Mouse (Mus musculus) midbrain, embryonic 13.5 days (tissue): Measurements from ENCODE around the gene Prkag3. TPM values are rescaled to one million over a fixed set of nuclear protein-coding genes. Genes with fewer than 3 reads are reported as not detected.

ENCODE experiments used
- ATAC-seq: fragments of 200-750 bp; cut with Nextera tagmentation; 2 replicates; pipeline ENCODE4 v1.8.0; 2017; ENCODE audit warnings: mild to moderate bottlenecking, moderate TSS enrichment, moderate library complexity
- H3K27ac ChIP-seq: fragments of 300-500 bp; sonication (generic); 2 replicates; pipeline ENCODE4 v1.5.1; 2015; ENCODE audit warnings: inconsistent platforms, mild to moderate bottlenecking, moderate library complexity
- H3K27me3 ChIP-seq: fragments of 300-500 bp; sonication (generic); 2 replicates; pipeline ENCODE4 v1.6.1; 2015; ENCODE audit warnings: mild to moderate bottlenecking, inconsistent platforms
- H3K36me3 ChIP-seq: fragments of 300-500 bp; sonication (generic); 2 replicates; pipeline ENCODE4 v1.6.1; 2015; ENCODE audit warnings: mild to moderate bottlenecking, inconsistent platforms
- H3K4me1 ChIP-seq: fragments of 300-500 bp; sonication (generic); replicated peaks from 2 replicates; pipeline ENCODE4 v1.6.1; 2015; ENCODE audit warnings: inconsistent platforms
- H3K4me2 ChIP-seq: fragments of 300-500 bp; sonication (generic); replicated peaks from 2 replicates; pipeline ENCODE4 v1.6.1; 2015; ENCODE audit warnings: moderate library complexity, mild to moderate bottlenecking, inconsistent platforms
- H3K4me3 ChIP-seq: fragments of 300-500 bp; sonication (generic); replicated peaks from 2 replicates; pipeline ENCODE4 v1.5.1; 2015; ENCODE audit warnings: mild to moderate bottlenecking, inconsistent platforms
- H3K9ac ChIP-seq: fragments of 300-500 bp; sonication (generic); replicated peaks from 2 replicates; pipeline ENCODE4 v1.6.1; 2015; ENCODE audit warnings: mild to moderate bottlenecking, inconsistent platforms
- H3K9me3 ChIP-seq: fragments of 300-500 bp; sonication (generic); 2 replicates; pipeline ENCODE4 v1.6.1; 2016; ENCODE audit warnings: mild to moderate bottlenecking, inconsistent platforms
- WGBS: fragments of 180-500 bp; shearing (Covaris S2); methylation state at CpG from one replicate; pipeline ENCODE4 v1.1.7; 2015; 5-methylcytosine and 5-hydroxymethylcytosine counted together
- polyA plus RNA-seq: library from polyadenylated mRNA; unstranded; fragments of >200 nt; fragmentation: Nextera tagmentation; extraction: Ambion mirVana; gene quantifications from 2 replicates; pipeline ENCODE4 v1.2.1, GENCODE M21; 2015

Gene Prkag3
- 0.08 TPM in 1 of 2 replicates, not detected in the other for polyA plus RNA-seq

- peak within 1 kb of the TSS; percentile 13; the same call in 1 of the 2 replicates for H3K4me3 ChIP-seq
- 10% methylated on average over 30 of the region's 30 CpGs for WGBS
- peak; percentile 60; the same call in 1 of the 2 replicates for ATAC-seq
These were observed at the start of gene Prkag3 for GRCm38 (mm10) chr1:74748643-74749271. Gene Prkag3, minus strand, starts transcription at chr1:74749221.

GRCm38 (mm10) chr1:74797459-74797858 lies 48.4 kb upstream of the Prkag3 start:
- peaks cover 89% of the 10 kb centered on the region for H3K27me3 ChIP-seq
- ATAC-seq: peak; percentile 74
- H3K9me3 ChIP-seq: no peaks in the 10 kb centered on the region
- no peak overlapping the region for H3K27ac ChIP-seq
- no peak overlapping the region for H3K4me2 ChIP-seq
- peaks cover 61% of the 10 kb centered on the region for H3K4me1 ChIP-seq
- 5% methylated on average over 5 of the region's 5 CpGs for WGBS
- no peak overlapping the region for H3K9ac ChIP-seq
- no peak overlapping the region for H3K4me3 ChIP-seq
- H3K36me3 ChIP-seq: no peaks in the 10 kb centered on the region

More at GRCm38 (mm10) chr1:74748643-74749271, at the start of gene Prkag3:
- H3K36me3 ChIP-seq: no peaks in the 10 kb centered on the region
- no peaks in the 10 kb centered on the region for H3K9me3 ChIP-seq
- H3K27me3 ChIP-seq: peaks cover 22% of the 10 kb centered on the region
- H3K27ac ChIP-seq: no peak within 1 kb of the TSS
- peak within 1 kb of the TSS; percentile 43 for H3K4me2 ChIP-seq
- 0 out of 2 replicates have a peak within 1 kb of the TSS, but pooled peaks have one; percentile 7 for H3K9ac ChIP-seq
- 0 out of 2 replicates have a peak, but pooled peaks cover 4% of the 10 kb centered on the region for H3K4me1 ChIP-seq

GRCm38 (mm10) chr1:74795145-74795529 lies 46.1 kb upstream of the Prkag3 start:
- Histone ChIP-seq H3K36me3 (no peaks in the 10 kb centered on the region), H3K27ac (no peak overlapping the region), H3K4me2 (peak overlapping the region; percentile 54), H3K4me1 (peaks cover 68% of the 10 kb centered on the region), H3K9ac (no peak overlapping the region), H3K27me3 (peaks cover 90% of the 10 kb centered on the region), H3K9me3 (no peaks in the 10 kb centered on the region), H3K4me3 (peak overlapping the region; percentile 25; the same call in 1 of the 2 replicates)
- ATAC-seq: no peak
- WGBS: 3% methylated on average over 9 of the region's 11 CpGs

GRCm38 (mm10) chr1:74794487-74795144 lies 45.6 kb upstream of the Prkag3 start:
- Histone ChIP-seq H3K4me1 (peaks cover 72% of the 10 kb centered on the region), H3K36me3 (no peaks in the 10 kb centered on the region), H3K27me3 (peaks cover 90% of the 10 kb centered on the region), H3K27ac (no peak overlapping the region), H3K4me3 (peak overlapping the region; percentile 25), H3K4me2 (peak overlapping the region; percentile 54), H3K9ac (peak overlapping the region; percentile 36; the same call in 1 of the 2 replicates), H3K9me3 (no peaks in the 10 kb centered on the region)
- peak; percentile 29; the same call in 1 of the 2 replicates for ATAC-seq
- under 1% methylated on average over 35 of the region's 38 CpGs for WGBS

GRCm38 (mm10) chr1:74792831-74793660 lies 44.0 kb upstream of the Prkag3 start:
- Histone ChIP-seq H3K4me2 (no peak overlapping the region), H3K4me1 (peaks cover 71% of the 10 kb centered on the region), H3K4me3 (no peak overlapping the region), H3K36me3 (no peaks in the 10 kb centered on the region), H3K9me3 (no peaks in the 10 kb centered on the region), H3K27me3 (peaks cover 91% of the 10 kb centered on the region), H3K9ac (no peak overlapping the region), H3K27ac (no peak overlapping the region)
- WGBS: 10% methylated on average over 19 of the region's 19 CpGs
- no peak for ATAC-seq

GRCm38 (mm10) chr1:74791249-74791648 lies 42.2 kb upstream of the Prkag3 start, which contains the start of gene Wnt10a:
Gene Wnt10a, plus strand, starts transcription at chr1:74791516.
- no peak for ATAC-seq
- WGBS: under 1% methylated on average over 11 of the region's 11 CpGs
- H3K4me3 ChIP-seq: peak within 1 kb of the TSS; percentile 30
- H3K36me3 ChIP-seq: no peaks in the 10 kb centered on the region
- H3K27ac ChIP-seq: no peak within 1 kb of the TSS
- H3K9ac ChIP-seq: peak within 1 kb of the TSS; percentile 51; the same call in 1 of the 2 replicates
- H3K4me2 ChIP-seq: peak within 1 kb of the TSS; percentile 56
- H3K9me3 ChIP-seq: no peaks in the 10 kb centered on the region
- H3K4me1 ChIP-seq: peaks cover 53% of the 10 kb centered on the region
- peaks cover 99% of the 10 kb centered on the region for H3K27me3 ChIP-seq

GRCm38 (mm10) chr1:74790095-74790494 lies 41.1 kb upstream of the Prkag3 start:
- Histone ChIP-seq H3K9me3 (no peaks in the 10 kb centered on the region), H3K27ac (no peak overlapping the region), H3K27me3 (peaks cover 97% of the 10 kb centered on the region), H3K4me1 (peaks cover 44% of the 10 kb centered on the region), H3K4me3 (no peak overlapping the region), H3K36me3 (no peaks in the 10 kb centered on the region), H3K9ac (no peak overlapping the region), H3K4me2 (no peak overlapping the region)
- no peak for ATAC-seq
- WGBS: 3% methylated on average over 3 of the region's 3 CpGs

- Histone ChIP-seq H3K4me2 (no peak overlapping the region), H3K27ac (no peak overlapping the region), H3K4me1 (peaks cover 39% of the 10 kb centered on the region), H3K9me3 (no peaks in the 10 kb centered on the region), H3K9ac (no peak overlapping the region), H3K4me3 (no peak overlapping the region), H3K27me3 (peaks cover 97% of the 10 kb centered on the region), H3K36me3 (no peaks in the 10 kb centered on the region)
- WGBS: 19% methylated on average over 6 of the region's 6 CpGs
- ATAC-seq: no peak
These were observed 39.7 kb upstream of the Prkag3 start for GRCm38 (mm10) chr1:74788603-74789176.

- 6% methylated on average over 7 of the region's 7 CpGs for WGBS
These were observed 38.8 kb upstream of the Prkag3 start for GRCm38 (mm10) chr1:74787846-74788245.

GRCm38 (mm10) chr1:74784041-74784759 lies 35.2 kb upstream of the Prkag3 start:
- H3K9ac ChIP-seq: no peak overlapping the region; the same call in 1 of the 2 replicates
- peak; percentile 50 for ATAC-seq
- H3K36me3 ChIP-seq: no peaks in the 10 kb centered on the region
- H3K27me3 ChIP-seq: peaks cover 92% of the 10 kb centered on the region
- H3K4me1 ChIP-seq: peaks cover 25% of the 10 kb centered on the region
- under 1% methylated on average over 67 of the region's 67 CpGs for WGBS
- H3K4me3 ChIP-seq: peak overlapping the region; percentile 42
- peak overlapping the region; percentile 65 for H3K4me2 ChIP-seq
- H3K9me3 ChIP-seq: no peaks in the 10 kb centered on the region
- H3K27ac ChIP-seq: no peak overlapping the region

More at GRCm38 (mm10) chr1:74787846-74788245, 38.8 kb upstream of the Prkag3 start:
- Histone ChIP-seq H3K27me3 (peaks cover 97% of the 10 kb centered on the region), H3K27ac (no peak overlapping the region), H3K4me2 (no peak overlapping the region), H3K9ac (no peak overlapping the region), H3K4me3 (no peak overlapping the region), H3K36me3 (no peaks in the 10 kb centered on the region), H3K4me1 (peaks cover 38% of the 10 kb centered on the region), H3K9me3 (no peaks in the 10 kb centered on the region)
- ATAC-seq: peak; percentile 43; the same call in 1 of the 2 replicates

- H3K27me3 ChIP-seq: peaks cover 92% of the 10 kb centered on the region
- peaks cover 23% of the 10 kb centered on the region for H3K4me1 ChIP-seq
- H3K9ac ChIP-seq: no peak overlapping the region
- ATAC-seq: peak; percentile 11; the same call in 1 of the 2 replicates
- H3K27ac ChIP-seq: no peak overlapping the region
- H3K9me3 ChIP-seq: no peaks in the 10 kb centered on the region
- H3K4me2 ChIP-seq: peak overlapping the region; percentile 65
- H3K4me3 ChIP-seq: peak overlapping the region; percentile 42
- no peaks in the 10 kb centered on the region for H3K36me3 ChIP-seq
- WGBS: 2% methylated on average over 11 of the region's 13 CpGs
These were observed 34.5 kb upstream of the Prkag3 start for GRCm38 (mm10) chr1:74783554-74783953.
